Mouse (Mus musculus) forebrain, embryonic 11.5 days (tissue): ENCODE data around the gene Arhgap35. TPM values are rescaled to one million over a fixed set of nuclear protein-coding genes. Genes with fewer than 3 reads are reported as not detected.
A peak's percentile ranks its signal among the peaks of the same experiment; 100 is the strongest.

ENCODE experiments used
- ATAC-seq: fragments of 200-750 bp; cut with Nextera tagmentation; replicated peaks from 2 replicates; pipeline ENCODE4 v1.8.0; 2017; ENCODE audit warnings: moderate TSS enrichment; ENCODE audit not compliant: low FRiP score
- DNase-seq: peaks from one replicate; pipeline ENCODE4 v3.0.0-alpha.2; 2017; ENCODE audit warnings: low spot score
- H3K27ac ChIP-seq: fragments of 300-500 bp; sonication (generic); 2 replicates; pipeline ENCODE4 v1.5.1; 2014; ENCODE audit warnings: low read depth, low read length
- H3K27me3 ChIP-seq: fragments of 300-500 bp; sonication (generic); 2 replicates; pipeline ENCODE4 v1.6.1; 2014; ENCODE audit warnings: mild to moderate bottlenecking, low read length, mixed read lengths; ENCODE audit not compliant: control insufficient read depth, insufficient read depth
- H3K36me3 ChIP-seq: fragments of 300-500 bp; sonication (generic); 2 replicates; pipeline ENCODE4 v1.6.1; 2014; ENCODE audit warnings: mild to moderate bottlenecking, low read length, moderate library complexity, mixed read lengths; ENCODE audit not compliant: control insufficient read depth, insufficient read depth
- H3K4me1 ChIP-seq: fragments of 300-500 bp; sonication (generic); replicated peaks from 2 replicates; pipeline ENCODE4 v1.6.1; 2014; ENCODE audit warnings: low read length, mixed read lengths; ENCODE audit not compliant: control insufficient read depth, insufficient read depth
- H3K4me2 ChIP-seq: fragments of 300-500 bp; sonication (generic); 2 replicates; pipeline ENCODE4 v1.6.1; 2014; ENCODE audit warnings: low read depth, mild to moderate bottlenecking, low read length, moderate library complexity, mixed read lengths; ENCODE audit not compliant: severe bottlenecking
- H3K4me3 ChIP-seq: fragments of 300-500 bp; sonication (generic); 2 replicates; pipeline ENCODE4 v1.5.1; 2014; ENCODE audit warnings: low read depth, low read length
- H3K9ac ChIP-seq: fragments of 300-500 bp; sonication (generic); 2 replicates; pipeline ENCODE4 v1.6.1; 2014; ENCODE audit warnings: low read length
- H3K9me3 ChIP-seq: fragments of 300-500 bp; sonication (generic); 2 replicates; pipeline ENCODE4 v1.6.1; 2016; ENCODE audit warnings: low read length, mixed read lengths; ENCODE audit not compliant: control insufficient read depth
- WGBS: fragments of 180-500 bp; shearing (Covaris S2); extraction: QIAGEN DNeasy Blood & Tissue Kit; methylation state at CpG from one replicate; pipeline ENCODE4 v1.1.7; 2014; 5-methylcytosine and 5-hydroxymethylcytosine counted together
- polyA plus RNA-seq: library from polyadenylated mRNA; unstranded; fragments of >200 nt; fragmentation: Nextera tagmentation; extraction: Ambion mirVana; gene quantifications from 2 replicates; pipeline ENCODE4 v1.2.1, GENCODE M21; 2014

Gene Arhgap35
- polyA plus RNA-seq, 1 experiment from 2014 or later: 45.2 TPM

- no peak overlapping the region for H3K9ac ChIP-seq
- ATAC-seq (0 out of 2 replicates have a peak, but pooled peaks have one; percentile 5), DNase-seq (peak; percentile 76)
- H3K9me3 ChIP-seq: no peaks in the 10 kb centered on the region; the same call in 1 of the 2 replicates
- no peaks in the 10 kb centered on the region for H3K27me3 ChIP-seq
- no peaks in the 10 kb centered on the region for H3K4me1 ChIP-seq
- no peak overlapping the region for H3K27ac ChIP-seq
- H3K4me2 ChIP-seq: no peak overlapping the region
- H3K36me3 ChIP-seq: no peaks in the 10 kb centered on the region
- WGBS: 17% methylated on average over 10 of the region's 10 CpGs
- no peak overlapping the region for H3K4me3 ChIP-seq
These were observed 15.0 kb upstream of the Arhgap35 start for GRCm38 (mm10) chr7:16629598-16630296.

GRCm38 (mm10) chr7:16628096-16628771, 13.4 kb upstream of the Arhgap35 start:
- Histone ChIP-seq H3K36me3 (no peaks in the 10 kb centered on the region), H3K4me3 (no peak overlapping the region), H3K9me3 (no peaks in the 10 kb centered on the region; the same call in 1 of the 2 replicates), H3K27me3 (no peaks in the 10 kb centered on the region), H3K4me1 (no peaks in the 10 kb centered on the region), H3K9ac (no peak overlapping the region), H3K4me2 (no peak overlapping the region), H3K27ac (no peak overlapping the region)
- 37% methylated on average over 12 of the region's 12 CpGs for WGBS
- DNase-seq (peak; percentile 82), ATAC-seq (peak; percentile 75; the same call in 1 of the 2 replicates)

DNA sequence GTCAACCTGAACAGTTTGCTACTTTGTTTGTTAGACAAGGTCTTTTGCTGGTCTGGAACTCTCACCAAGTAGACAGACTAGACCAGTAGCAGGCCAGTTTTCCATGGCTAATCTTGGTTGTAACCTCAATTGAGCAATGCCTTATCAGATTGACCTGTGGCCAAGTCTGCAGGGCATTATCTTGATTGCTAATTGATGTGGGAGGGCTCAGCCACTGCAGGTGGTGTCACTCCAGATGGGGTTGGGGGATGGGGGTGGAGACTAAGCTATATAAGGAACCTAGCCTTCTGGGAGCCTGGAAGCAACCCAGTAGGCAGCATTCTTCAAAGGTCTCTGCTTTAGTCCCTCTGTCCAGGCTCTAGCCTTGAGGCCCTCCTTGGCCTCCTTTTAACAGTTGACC, 8.9 kb upstream of the Arhgap35 start:
- ATAC-seq: no peak
- H3K27ac ChIP-seq: no peak overlapping the region
- H3K9me3 ChIP-seq: no peaks in the 10 kb centered on the region
- H3K4me1 ChIP-seq: 0 out of 2 replicates have a peak, but pooled peaks cover 3% of the 10 kb centered on the region
- no peaks in the 10 kb centered on the region for H3K36me3 ChIP-seq
- DNase-seq: no peak
- no peak overlapping the region for H3K4me2 ChIP-seq
- no peaks in the 10 kb centered on the region for H3K27me3 ChIP-seq
- no peak overlapping the region for H3K4me3 ChIP-seq
- no peak overlapping the region for H3K9ac ChIP-seq

DNA sequence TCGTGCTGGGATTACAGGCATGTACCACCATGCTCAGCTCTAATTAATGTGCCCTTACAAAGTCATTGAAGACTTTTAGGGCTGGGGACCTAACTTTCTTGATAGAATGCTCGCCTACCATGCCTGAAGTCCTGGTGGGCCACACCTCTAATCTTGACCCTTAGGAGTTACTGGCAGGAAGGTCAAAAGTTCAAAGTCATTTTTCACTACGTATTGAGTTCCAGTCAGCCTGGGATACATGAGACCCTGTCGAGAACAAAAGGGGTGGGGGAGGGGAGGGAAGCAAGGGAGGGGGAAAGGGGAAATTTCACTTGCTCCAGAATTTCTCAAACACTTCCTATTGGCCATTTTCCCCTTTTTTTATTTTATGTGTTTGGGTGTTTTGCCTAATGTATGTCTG, 8.3 kb upstream of the Arhgap35 start:
- no peak for DNase-seq
- H3K9ac ChIP-seq: no peak overlapping the region
- no peak overlapping the region for H3K4me3 ChIP-seq
- H3K9me3 ChIP-seq: no peaks in the 10 kb centered on the region
- no peaks in the 10 kb centered on the region for H3K36me3 ChIP-seq
- no peak overlapping the region for H3K27ac ChIP-seq
- no peak overlapping the region for H3K4me2 ChIP-seq
- 70% methylated on average over 4 of the region's 4 CpGs for WGBS
- no peak for ATAC-seq
- peaks cover 1% of the 10 kb centered on the region; the same call in 1 of the 2 replicates for H3K27me3 ChIP-seq
- 0 out of 2 replicates have a peak, but pooled peaks cover 3% of the 10 kb centered on the region for H3K4me1 ChIP-seq

GRCm38 (mm10) chr7:16621066-16621622, 6.4 kb upstream of the Arhgap35 start:
- DNase-seq: no peak
- Histone ChIP-seq H3K4me1 (0 out of 2 replicates have a peak, but pooled peaks cover 3% of the 10 kb centered on the region), H3K27ac (no peak overlapping the region), H3K9ac (no peak overlapping the region), H3K36me3 (no peaks in the 10 kb centered on the region), H3K4me3 (no peak overlapping the region), H3K4me2 (no peak overlapping the region), H3K9me3 (no peaks in the 10 kb centered on the region), H3K27me3 (peaks cover 4% of the 10 kb centered on the region; the same call in 1 of the 2 replicates)
- WGBS: 82% methylated on average over 8 of the region's 8 CpGs
- ATAC-seq: no peak

DNA sequence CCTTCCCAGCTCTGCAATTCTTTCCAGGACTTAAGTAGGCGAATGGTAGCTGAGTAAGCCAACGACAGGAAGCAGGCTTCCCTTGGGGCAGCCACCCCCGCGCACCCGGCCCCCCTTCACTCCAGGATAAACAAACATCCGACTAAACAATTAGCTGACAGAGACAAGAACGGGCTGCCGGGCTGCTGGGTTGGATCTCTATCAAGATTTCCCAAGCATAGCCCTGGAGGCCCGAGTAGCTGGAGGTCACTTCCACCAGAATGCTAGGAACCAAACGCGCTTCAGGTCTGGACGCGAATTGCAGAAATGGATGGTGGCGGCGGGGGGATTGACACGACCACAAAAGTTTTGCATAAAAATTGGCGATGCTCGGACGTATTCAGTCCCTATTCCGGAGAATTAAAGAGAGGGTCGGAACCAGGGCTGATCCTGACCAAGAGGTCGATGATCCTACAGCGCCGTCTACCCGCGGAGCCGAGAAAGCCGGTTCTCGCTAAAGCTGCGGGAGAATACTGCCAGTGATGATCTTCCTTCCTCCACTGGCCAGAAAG, 3.9 kb upstream of the Arhgap35 start:
- 0 out of 2 replicates have a peak, but pooled peaks cover 5% of the 10 kb centered on the region for H3K4me1 ChIP-seq
- peak overlapping the region; percentile 14; the same call in 1 of the 2 replicates for H3K4me3 ChIP-seq
- peak overlapping the region; percentile 37 for H3K9ac ChIP-seq
- 2% methylated on average over 30 of the region's 30 CpGs for WGBS
- DNase-seq: peak; percentile 72
- no peaks in the 10 kb centered on the region for H3K36me3 ChIP-seq
- no peaks in the 10 kb centered on the region for H3K9me3 ChIP-seq
- no peak for ATAC-seq
- peak overlapping the region; percentile 39 for H3K4me2 ChIP-seq
- H3K27me3 ChIP-seq: peaks cover 4% of the 10 kb centered on the region; the same call in 1 of the 2 replicates
- H3K27ac ChIP-seq: no peak overlapping the region

DNA sequence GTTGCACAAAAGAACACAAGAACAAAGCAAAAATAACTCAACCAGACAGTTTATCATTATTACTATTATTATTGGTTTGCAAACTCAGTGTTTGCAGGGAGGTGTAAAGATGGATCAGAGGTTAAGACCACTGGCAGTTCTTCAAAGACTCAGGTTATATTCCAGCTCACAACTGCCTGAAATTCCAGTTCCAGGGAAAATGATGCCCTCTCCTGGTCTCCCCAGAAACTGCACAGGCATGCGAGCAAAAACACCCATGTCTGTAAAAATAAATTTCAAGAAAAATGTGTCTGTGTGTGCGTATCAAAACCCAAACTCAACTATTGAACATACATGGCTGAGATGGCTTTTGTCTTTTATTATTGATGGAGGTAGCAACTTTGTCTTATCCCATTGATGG, 2.3 kb upstream of the Arhgap35 start:
- Histone ChIP-seq H3K27me3 (peaks cover 4% of the 10 kb centered on the region; the same call in 1 of the 2 replicates), H3K27ac (no peak overlapping the region), H3K4me2 (no peak overlapping the region), H3K36me3 (no peaks in the 10 kb centered on the region), H3K4me3 (no peak overlapping the region), H3K4me1 (peaks cover 13% of the 10 kb centered on the region; the same call in 1 of the 2 replicates), H3K9me3 (no peaks in the 10 kb centered on the region), H3K9ac (no peak overlapping the region)
- ATAC-seq (no peak), DNase-seq (peak; percentile 71)
- 13% methylated on average over 2 of the region's 2 CpGs for WGBS

GRCm38 (mm10) chr7:16614171-16614887, 464 bp downstream of the Arhgap35 start:
- Histone ChIP-seq H3K27me3 (peaks cover 4% of the 10 kb centered on the region; the same call in 1 of the 2 replicates), H3K9ac (peak overlapping the region; percentile 99), H3K36me3 (no peaks in the 10 kb centered on the region), H3K9me3 (no peaks in the 10 kb centered on the region), H3K4me3 (peak overlapping the region; percentile 85), H3K4me2 (peak overlapping the region; percentile 84), H3K4me1 (peaks cover 15% of the 10 kb centered on the region; the same call in 1 of the 2 replicates), H3K27ac (peak overlapping the region; percentile 100)
- under 1% methylated on average over 49 of the region's 101 CpGs for WGBS
- DNase-seq (peak; percentile 94), ATAC-seq (peak; percentile 23)
